Mouse (Mus musculus): ENCODE data around the gene Glis1. TPM values are rescaled to one million over a fixed set of nuclear protein-coding genes. Genes with fewer than 3 reads are reported as not detected.
"Not testable (repeated sequence)": the region's sequence is repeated elsewhere in the genome, so short reads cannot be mapped to it uniquely, and the experiment has no call there.

The Glis1 gene
- polyA plus RNA-seq, 2 experiments from 2014 or later: not detected

DNA sequence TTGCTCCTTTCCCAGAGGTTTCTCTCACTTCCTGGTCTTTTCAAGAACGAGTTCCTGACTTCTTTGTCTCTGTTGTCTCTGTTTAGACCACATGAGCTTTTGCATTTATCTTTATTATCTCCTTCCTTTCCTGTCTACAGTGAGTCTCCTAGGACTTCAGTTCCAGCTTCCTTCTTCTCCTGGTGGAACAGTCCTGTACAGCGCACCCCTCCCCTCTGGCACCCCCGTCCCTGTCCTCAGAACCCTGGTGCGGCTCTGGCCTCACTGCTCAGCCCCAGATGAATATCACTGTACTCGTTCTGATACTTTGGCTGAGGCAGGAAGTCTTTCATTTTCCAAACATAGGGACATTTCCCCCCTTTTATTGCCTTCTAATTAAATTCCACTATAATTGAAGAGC, 152.0 kb downstream of the Glis1 start:
- no peak for ATAC-seq

DNA sequence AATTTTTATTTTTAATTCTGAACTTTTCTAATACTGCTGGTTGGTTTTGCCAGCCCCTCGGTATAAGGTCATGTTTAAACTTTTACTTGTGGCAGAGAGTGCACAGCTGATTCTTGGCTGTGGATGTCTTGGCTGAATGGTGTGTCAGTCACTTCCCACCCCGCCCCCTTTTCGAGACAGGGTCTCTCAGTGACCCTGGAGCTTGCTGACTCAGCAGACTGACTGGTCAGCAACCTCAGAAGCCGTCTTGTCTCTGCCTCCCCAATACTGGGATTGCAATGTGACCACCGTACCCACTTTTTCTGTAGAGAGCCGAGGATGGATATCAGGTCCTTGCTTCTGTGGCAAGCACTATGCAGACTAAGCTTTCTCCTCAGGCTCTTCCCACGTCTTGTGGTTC, 154.2 kb downstream of the Glis1 start:
- no peak for ATAC-seq

DNA sequence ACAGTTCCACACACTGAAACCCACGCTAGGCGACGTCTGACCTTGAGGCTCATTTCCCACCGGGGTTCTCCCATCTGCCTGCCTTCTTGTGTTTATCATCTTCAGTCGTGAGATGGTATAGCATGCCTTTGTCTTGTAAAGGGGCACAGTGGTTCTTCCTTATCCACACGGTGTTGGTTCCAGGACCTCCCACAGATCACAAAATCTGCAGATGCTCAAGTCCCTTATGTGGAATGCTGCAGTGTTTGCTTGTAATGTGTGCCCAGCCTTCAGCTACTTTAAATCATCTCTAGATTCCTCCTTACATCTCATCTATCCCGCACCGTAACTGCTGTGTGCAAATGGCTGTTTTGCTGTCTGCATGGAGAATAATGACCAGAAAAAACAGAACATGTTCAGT, 154.7 kb downstream of the Glis1 start:
- no peak for ATAC-seq

DNA sequence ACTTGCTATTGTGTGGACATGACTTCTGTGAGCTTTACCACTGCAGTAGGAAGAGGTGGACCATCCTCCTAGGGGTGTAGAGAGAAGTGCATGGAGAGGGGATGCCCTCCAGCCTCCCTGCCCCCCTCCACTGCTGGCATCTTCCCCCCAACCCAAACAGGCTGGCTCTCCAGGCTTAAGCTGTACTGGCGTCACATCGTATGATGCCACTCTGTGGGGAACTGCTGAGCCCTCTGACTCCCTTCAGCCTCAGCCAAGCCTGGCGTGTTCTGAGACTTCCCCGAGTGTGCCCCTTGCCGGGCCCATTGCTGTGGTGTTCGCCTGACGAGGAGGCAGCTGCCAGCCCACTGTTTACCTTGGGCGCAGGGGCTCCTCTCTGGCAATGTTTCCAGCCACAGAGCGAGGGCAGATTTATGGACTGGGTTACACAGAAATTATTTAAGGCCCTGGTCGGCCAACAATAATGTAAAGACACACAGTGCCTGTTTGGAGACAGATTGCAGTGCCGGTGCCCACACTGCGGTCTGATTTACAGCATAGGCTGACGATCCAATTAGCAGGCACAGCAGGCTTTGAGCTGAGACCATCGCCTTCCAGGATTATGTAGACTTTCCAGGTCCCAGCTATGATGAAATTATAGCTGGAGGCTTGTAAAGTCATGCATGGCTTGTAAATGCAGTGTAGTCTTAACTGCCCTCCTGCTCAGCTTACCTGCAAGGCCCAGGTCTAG, 156.6 kb downstream of the Glis1 start:
- ATAC-seq: no peak

DNA sequence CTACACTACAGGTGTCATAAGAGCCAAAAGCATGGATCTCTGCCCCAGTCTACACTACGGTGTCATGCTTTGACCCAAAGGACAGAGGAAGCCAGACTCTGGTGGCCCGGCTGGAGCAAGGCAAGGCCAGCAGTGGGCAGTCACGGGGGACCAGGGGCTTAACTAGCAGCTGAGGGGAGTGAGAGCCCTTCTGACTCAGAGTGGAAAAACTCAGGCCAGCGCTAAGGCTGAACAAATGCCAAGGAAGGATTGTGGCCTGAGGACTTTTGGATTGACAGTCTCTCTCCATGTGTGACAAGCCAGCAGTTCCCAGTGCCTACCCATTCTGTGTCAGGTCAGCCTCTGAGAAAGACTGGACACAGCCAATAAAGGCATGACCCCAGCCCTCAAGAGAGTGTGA, 159.0 kb downstream of the Glis1 start:
- ATAC-seq: no peak

DNA sequence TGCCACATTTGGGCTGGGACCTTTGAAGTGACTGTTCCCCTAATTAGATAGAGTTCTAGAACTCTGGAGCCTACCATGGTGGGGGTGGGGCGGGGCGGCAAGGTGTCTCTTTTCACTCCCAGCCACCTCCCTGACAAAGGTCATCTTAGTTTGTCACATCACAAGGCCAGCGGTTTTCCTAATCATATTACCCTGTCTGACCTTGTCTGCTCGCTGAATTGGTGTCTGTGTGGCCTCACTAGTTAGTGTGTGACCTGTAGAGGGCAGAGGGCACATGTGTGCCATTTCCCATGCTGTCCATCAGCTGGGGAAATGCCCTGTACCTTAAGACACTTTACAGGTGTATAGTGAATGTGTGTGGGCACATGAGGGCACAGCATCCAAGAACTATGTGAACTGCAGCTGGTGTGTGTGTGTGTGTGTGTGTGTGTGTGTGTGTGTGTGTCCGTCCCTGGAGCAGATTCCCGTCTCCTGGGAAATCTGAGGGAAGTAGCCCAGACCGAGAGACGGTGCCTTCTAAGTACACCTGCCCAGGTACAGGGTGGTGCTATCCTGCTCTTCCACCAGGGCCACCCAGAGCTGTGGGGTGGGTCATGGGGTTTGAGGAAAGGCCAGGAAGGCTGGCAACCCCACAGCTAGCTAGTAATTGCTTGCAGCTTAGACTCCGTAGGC, 163.0 kb downstream of the Glis1 start:
- no peak for ATAC-seq

DNA sequence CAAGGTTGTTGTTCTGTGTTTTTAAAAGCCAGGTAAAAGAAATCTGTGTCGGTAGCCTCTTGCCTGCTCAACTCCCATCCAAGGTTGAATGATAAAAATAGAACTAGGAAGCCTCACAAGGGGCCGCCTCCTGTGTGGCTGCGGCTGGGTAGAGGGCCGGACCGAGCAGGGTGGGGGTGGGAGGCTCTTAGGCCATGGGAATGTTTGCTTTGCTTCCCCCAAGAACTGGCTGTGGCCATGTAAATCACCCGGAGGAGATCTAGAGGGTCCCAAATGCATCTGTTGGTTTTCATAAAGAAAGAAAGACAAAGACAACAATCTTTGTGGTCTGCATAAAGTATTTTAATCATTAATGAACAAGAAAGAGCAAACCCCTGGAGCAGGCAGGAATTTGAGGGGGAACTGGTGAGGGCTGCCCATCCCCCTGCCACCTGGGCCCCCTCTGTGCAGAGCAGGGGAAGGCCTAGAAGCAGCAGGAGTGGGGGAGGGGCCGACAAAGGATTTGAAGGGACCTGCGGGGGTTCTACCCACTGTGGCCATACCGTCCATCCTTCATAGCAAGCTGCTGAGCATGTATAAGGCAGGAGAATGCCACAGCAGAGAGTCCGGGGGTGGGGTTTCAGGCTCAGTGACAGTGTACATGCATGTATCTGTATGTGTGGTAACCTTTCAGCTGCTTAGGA, 163.6 kb downstream of the Glis1 start:
- ATAC-seq: no peak

DNA sequence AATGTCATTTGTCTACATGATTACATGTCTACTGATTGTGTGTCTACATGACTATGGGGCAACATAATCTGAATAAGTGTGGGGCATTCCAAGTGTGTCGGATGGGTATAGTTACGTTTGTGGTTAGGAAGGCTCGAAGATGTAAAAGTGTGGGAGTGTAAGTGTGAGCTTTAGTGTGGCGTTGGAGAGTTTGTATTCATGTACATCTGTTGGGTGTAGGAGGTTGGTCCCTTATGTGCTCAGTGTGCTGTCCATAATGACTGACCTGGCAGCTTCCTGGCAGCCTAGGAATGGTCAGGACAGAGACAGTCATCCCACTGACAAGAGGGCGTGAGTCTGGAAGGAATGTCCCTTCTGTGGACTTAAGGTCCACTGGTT, 164.2 kb downstream of the Glis1 start:
- not testable (repeated sequence) for ATAC-seq

DNA sequence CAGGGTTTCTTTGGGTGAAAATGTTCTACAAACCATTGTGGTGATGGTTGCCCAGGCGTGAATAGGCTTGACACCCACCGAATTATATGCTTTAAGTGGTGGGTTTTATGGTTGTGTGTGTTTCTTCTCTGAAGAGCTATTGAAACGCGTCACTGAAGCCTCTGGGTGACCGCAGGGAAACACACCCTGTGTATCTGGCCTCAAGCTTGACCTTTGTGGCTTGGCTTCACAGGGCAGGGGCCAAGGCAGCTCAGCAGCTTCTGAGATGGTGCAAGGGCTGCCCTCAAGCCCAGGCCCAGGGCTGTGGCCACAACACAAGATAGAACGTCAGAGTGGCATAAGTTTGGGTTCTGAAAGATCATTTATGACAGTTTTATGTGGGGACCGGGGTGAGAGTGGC, 167.9 kb downstream of the Glis1 start:
- ATAC-seq: no peak

DNA sequence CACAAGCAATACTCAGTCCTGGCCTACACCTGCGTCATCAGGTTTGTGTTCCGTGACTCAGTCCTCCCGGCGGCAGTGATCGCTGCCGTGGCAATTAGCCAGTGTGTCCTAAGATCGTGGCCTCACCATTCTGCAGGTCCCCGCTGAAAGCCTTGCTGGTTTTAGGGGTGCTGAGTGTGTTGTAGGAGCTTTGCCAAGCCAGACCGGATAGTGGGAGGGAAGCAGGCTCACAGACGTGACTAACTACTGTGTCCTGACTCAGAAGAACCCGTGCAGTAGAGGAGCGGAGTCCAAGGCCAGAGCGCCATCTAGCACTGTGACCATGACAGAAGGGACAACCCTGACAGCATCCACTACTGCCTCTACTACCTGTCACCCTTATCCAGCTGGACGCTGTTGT, 168.4 kb downstream of the Glis1 start:
- ATAC-seq: no peak

DNA sequence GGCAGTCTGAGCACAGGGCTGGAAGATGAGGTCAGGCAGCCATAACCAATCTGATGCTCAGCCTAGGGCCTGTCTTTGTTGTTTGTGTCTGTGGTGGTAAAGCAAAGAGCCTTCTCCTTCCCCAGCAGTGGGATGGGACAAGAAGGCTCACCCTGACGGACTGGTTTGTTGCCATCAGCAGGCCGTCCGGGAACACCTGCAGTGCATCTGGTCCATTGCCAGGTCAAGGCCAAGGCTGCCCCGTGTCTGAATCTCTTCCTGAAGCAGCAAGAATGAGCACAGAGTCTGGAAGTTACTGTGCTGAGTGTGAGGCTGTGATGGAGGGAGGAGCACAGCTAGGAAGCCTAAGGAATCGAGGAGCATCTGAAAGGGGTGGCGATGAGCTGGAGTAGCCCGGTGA, 168.8 kb downstream of the Glis1 start:
- no peak for ATAC-seq

DNA sequence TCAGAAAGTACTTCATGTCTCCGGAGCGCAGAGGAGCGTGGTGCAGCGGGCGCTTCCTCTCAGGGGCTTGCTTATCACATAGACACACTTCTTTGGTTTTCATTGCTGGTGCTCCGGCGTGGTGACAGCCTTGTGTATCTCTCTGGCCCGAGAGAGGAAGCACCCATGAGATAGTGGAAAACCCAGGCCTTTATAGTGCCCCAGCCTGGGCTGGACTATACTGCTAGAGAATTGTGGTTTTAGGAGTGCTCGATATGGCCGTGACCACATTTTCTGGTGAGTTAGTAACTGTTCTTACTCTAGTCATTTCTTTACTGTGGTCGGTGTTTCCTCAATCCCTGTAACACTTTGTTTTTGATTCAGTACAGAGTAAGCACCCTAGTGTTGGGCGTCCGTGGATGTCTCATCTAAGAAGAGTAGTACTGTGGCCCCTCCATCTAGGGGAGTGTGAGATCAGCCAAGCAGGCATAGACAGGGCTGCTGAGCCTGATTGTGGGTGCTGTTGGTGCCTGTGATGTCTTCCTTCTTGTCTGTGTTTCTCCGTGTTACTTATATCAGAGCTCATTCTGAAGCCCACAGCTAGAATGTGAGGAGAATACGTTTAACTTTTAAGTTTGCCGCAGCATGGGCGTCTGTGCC, 171.7 kb downstream of the Glis1 start:
- no peak for ATAC-seq

DNA sequence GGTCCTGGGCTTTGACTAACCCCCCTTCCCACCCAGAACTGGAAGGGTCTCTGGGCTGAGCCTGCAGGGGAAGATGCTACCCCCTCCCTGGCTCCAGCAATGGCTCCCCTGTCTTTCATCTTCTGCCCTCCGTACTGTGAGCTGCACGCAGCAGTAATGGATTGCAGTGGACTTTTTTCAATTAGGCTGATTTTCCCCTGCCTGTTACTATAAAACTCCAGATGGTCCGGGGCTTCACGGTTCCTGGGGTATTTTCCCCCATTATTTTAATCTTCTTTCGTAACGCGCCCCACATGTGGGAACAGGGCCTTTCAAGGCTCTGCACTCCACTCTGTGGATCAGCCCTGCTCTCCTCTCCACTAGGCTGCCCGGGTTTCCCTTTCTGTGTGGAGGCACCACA, 175.4 kb downstream of the Glis1 start:
- no peak for ATAC-seq

DNA sequence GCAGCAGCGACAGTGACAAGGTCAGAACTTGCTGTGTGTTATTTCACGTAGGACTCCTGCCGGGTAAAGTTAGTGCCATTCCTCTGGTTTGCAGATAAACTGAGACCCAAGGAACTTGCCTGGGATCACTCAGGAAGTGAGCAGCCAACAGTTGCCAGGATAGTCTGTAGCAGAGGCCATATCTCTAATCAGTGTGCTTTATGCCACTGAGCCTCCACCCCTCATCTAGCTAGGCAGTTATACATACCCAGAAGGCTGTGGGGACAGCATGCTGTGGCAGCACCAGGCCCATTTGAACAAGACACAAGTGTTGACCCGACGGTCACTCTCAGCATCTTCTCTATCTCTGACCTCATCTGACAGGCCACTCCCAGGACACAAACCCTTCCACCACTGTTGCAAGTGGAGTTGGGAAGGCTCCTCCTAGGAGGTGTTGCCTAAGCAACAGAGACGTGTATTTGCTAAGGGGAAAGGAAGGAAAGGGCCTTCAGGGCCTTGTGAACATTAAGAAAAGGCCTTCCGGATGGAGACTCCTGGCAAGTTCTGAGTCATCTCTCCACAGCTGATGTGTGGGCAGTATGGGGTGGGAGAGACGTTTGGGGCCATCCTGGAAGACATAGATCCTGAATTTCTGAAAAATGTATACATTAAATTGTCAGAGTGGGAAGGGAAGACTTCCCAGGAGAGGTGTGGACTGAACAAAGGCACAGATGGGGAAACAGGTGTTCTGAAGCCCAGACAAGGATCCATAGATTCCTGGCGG, 177.7 kb downstream of the Glis1 start:
- no peak for ATAC-seq

DNA sequence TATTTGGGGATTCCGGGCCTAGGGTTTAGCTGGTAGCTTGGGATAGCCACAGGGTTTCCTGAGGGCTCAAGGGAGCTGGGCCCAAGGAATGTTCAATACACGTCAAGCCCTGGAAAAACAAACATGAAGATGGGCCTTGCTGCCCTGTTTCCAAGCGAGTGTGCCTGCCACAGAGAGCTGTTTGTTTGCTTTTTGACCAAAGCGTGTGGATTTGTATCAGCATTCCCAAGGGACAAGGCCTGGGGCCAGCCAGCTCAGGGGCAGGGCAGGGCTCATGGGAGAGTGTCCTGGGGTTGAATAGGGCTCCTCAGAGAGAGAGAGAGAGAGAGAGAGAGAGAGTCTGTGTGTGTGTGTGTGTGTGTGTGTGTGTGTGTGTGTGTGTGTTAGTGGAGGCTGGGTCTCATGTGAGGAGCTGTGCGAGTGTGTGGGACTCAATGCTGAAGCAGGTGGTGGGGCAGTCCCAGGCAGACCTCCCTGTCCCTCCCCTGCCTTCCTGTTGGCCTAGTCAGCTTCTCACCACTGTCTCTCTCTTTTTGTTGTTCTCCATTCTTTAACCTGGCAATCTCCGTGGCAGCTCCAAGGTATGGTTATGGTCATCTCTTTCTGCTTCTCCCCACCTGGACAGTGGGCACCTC, 183.3 kb downstream of the Glis1 start:
- no peak for ATAC-seq

DNA sequence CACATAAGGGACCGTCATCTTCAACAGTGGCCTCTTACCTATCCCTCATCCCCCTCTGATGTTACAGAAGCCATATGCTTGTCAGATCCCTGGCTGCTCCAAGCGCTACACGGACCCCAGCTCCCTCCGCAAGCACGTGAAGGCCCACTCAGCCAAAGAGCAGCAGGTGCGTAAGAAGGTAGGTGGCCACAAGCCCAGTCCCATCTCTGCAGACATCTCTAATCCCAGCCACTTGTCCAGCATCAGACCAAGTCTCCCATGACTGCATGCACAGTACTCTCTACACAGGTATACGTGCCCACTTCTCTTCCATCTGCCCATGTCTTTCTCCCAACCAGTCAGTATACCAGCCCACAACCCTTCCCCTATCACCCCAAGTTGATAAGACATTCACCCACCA, 185.1 kb downstream of the Glis1 start:
- ATAC-seq: no peak

DNA sequence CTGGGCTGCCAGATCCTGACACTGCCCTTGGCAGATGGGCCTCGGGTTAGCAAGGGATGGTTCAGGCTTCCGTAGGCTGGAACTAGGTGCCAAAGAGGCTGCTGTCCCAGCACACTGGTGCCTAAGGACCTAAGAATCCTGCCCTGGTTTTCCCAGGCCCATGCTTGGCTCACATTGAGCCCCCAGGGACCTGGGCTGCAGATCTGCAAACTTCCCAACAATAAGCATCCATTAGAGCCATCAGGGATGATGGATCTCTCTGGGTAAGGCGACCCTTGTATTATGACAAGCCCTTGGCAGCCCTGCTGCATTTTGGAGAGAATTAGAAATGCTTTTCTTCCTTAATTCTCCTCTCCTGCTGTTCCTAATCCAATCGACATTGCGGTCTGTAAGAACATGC, 187.0 kb downstream of the Glis1 start:
- ATAC-seq: no peak

DNA sequence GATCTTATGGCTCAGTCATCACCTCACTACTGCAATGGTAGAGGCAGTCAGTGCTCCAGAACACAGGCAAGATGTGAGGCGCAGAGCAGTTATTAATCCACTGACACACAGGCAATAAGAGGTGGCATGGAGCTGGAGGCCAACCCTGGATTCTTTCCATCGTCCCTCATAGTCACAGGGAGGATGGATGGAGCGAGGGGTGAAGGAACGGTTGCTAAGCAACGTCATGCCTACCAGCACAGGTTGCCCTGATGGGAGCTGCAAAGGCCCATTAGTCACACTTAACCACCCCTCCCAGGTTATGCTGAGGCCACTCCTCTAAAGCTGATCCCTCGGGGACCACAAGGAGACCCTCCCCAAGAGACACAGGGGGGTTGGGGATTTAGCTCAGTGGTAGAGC, 187.9 kb downstream of the Glis1 start:
- no peak for ATAC-seq

DNA sequence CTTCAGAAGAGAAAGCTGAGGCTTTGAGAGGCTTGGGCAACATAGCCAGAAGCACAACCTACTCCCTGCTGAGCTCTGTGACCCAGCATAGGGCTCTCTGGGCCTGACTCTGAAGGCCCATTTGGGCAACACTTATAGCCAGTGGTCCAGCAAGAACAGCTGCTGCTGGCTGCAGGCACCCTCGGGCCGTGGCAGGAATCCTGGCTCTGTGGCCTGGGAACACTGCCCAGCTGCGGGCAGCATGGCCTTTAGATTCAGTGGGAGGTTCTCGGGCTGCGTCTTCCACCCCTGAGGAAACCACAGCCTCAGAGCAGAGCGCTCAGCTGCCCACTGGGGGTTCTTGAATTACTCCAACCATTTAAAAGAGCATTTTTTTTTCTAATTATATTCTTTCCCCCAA, 189.5 kb downstream of the Glis1 start:
- ATAC-seq: no peak

DNA sequence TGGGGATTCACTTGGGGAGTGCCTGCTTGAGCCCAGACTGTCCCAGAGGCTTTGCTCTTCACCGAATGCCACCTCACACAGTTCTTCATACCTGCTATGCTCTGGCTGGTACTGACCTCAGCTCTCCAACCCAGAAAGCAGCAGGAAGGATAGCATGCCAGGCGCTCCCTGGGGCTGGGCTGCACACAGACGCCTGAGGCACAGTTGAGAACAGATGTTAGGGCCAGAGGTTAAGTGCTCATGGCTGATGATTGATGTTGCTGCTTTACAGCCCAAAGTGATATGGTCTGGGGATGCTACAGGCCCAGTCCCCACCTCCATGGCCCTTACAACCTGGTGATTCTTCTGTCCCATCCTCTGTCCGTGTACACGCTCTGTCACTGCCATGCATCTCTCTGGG, 190.6 kb downstream of the Glis1 start:
- no peak for ATAC-seq

DNA sequence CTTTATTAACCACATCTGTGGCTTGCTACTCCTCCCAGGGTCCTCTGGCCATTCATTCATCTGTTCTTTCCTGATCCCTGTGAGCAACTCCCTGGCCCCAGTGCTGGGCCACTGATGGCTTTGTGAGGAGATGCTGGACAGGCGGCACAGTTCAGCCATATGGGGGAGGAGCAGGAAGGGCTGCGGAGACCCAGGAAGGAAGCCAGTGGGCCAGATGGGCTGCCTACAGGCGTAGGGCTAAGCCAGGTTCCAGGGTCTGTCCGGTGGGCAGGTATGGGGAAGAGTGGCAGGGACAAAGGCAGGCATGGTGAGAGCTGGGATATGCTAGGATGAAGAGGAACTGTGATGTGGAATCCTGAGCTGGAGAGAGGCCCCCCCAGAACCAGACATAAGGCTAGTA, 193.8 kb downstream of the Glis1 start:
- ATAC-seq: no peak

DNA sequence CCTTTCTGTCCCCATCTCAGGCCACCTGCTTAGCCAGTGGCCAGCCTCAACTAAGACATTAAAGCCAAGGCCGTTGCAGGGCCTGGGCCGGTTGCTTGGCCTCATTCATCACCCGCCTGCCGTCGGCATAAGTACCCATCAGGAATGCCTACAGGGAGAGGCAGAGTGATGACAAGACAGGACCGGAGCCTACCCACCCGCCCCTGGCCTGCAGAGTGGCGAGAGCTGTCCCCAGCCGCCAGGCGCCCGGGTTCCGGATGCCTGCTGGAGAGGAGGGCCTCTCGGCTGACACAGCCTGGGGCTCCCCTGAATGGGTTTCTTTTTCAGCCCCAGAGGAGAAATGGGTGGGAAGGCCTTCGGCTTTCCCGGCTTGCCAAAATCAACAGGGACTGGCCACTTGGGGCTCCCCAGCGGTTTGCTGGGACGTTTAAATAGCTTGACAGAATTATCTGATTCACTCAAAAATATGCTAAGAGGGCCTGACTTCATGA, 194.6 kb downstream of the Glis1 start:
- ATAC-seq: no peak

Data from activated CD4-positive, CD25-positive, alpha-beta regulatory T cell, adult 4 months (primary cell).